Mouse (Mus musculus): ENCODE measurements around the gene Aen. TPM values are rescaled to one million over a fixed set of nuclear protein-coding genes. Genes with fewer than 3 reads are reported as not detected.
A peak's percentile ranks its signal among the peaks of the same experiment; 100 is the strongest.

Gene Aen
- total RNA-seq, 2 experiments from 2014 or later, result 33.0 to 33.7 TPM

DNA sequence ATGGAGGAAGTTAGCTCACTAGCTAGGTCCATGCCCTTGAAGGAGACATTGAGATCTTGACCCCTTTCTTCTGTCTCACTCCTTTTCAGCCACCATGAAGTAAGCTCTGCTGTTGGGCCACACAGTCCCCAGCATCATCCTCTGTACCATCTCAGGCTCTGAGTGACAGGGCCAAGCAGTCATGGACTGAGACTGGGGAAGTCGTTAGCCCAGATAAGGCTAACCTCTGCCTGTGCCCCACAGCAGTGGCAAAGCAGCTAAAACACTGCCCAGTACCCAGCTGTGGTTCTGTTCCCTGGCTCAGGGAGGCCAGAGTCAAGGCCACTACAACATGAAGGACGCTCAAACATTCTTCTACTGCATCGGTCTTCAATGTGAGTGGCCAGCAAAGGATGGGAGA, 31.6 kb downstream of the Aen start:
- DNase-seq (ENCODE audit: low spot score in 2 of 2), result no peak

DNA sequence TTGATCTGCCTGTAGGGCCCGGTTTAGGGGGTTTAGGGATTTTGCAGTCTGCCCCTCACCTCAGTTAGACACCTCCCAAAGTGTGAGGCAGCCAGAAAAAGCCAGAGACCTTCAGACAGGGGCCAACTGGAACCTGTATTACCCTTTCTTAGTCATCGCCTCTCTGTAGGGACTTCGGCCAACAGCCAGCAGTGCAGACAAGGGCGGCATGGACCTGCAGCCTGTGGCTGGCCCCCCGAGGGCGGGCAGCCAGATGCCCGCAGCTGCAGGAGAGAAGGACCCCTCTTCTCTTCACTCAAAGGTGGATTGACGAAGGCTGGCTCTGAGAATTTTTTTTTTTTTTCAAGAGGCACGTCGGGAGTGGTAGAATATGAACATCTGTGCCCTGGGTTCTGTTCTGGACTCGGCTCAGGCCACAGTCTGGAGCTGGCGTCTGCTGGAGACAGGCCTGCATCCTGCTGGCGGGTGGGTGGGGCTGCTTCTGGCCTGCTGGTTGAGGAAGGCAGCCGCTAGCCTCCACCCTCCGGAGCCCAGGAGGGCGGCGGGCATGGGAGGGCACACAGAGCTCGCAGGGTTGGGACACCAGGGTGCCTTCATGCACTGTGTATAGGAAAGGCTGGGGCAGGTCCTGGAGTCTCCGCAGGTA, 43.4 kb downstream of the Aen start:
- DNase-seq (ENCODE audit: low spot score in 2 of 2), result no peak

DNA sequence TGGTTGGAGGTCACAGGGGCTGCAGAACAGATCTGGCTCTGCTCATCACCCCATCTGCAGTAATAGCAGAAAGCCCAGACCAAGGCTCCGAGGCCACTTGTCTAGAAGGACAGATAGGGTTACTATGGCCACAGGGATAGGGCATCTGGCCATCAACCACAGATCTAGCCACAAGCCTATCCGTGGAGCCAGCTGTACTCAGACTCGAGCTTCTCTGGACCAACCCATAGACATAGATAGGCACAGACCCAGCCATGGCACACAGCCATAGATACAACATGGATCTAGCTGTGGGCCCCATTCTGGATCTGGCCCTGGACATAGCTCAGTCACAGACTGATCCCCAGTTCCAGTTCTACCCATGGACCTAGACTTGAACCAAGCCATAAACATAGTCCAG, 45.3 kb downstream of the Aen start:
- DNase-seq (ENCODE audit: low spot score in 2 of 2), result no peak

GRCm38 (mm10) chr7:78942544-78942943, 46.9 kb downstream of the Aen start:
- DNase-seq (ENCODE audit: low spot score in 2 of 2), result no peak

- DNase-seq (ENCODE audit: low spot score in 2 of 2), result no peak
Observed at GRCm38 (mm10) chr7:78953886-78954572, 58.4 kb downstream of the Aen start.

- no peak for DNase-seq (ENCODE audit: low spot score in 2 of 2)
Observed at GRCm38 (mm10) chr7:78954619-78955018, 59.0 kb downstream of the Aen start.

- DNase-seq (ENCODE audit: low spot score in 2 of 2), result no peak
Observed at GRCm38 (mm10) chr7:78955086-78955485, 59.4 kb downstream of the Aen start.

GRCm38 (mm10) chr7:78958499-78959073, 62.9 kb downstream of the Aen start:
- DNase-seq (ENCODE audit: low spot score in 2 of 2), result no peak

Small RNA genes within 50 kb of the gene (microRNA-seq; reads per million reads assigned to microRNA genes)
- gene Mir7-2, result 114 reads per million, percentile 47 among the genes with 10 or more reads in this experiment

Other genes with a start within 250 kb of the Aen start
- 10 to 100 TPM; 16.9 to 20.4 TPM for gene Ntrk3, start 157.8 kb upstream of the Aen start, total RNA-seq (2021)
- gene Mrps11, start 112.7 kb upstream of the Aen start, total RNA-seq (2021), result 10 to 100 TPM; 83.5 to 88.1 TPM
- gene Mrpl46, start 112.3 kb upstream of the Aen start, total RNA-seq (2021), result 10 to 100 TPM; 42.5 to 47.0 TPM
- 10 to 100 TPM; 13.2 to 14.0 TPM for gene Det1, start 48.6 kb upstream of the Aen start, total RNA-seq (2021)
- 10 to 100 TPM in 1 of 2 experiments, 1 to 10 TPM in 1; 7.4 to 13.7 TPM for gene Isg20, start 17.6 kb downstream of the Aen start, total RNA-seq (2021)
- gene Acan, start 157.6 kb downstream of the Aen start, total RNA-seq (2021), result 1 to 10 TPM in 1 of 2 experiments, under 1 TPM in 1; 0.50 to 1.6 TPM
- 1 to 10 TPM; 4.1 to 4.5 TPM for gene Hapln3, start 235.2 kb downstream of the Aen start, total RNA-seq (2021)